Comparison of ENCODE assay signal across 8 mouse cellular contexts in genomic region chr16:23898840-23899239, GRCm38 (mm10). TPM values are rescaled to one million over a fixed set of nuclear protein-coding genes. Genes with fewer than 3 reads are reported as not detected.
DNase-seq lines count a peak whose midpoint lies in the region; ATAC-seq and TF ChIP-seq lines count a peak whose summit lies in the region.

No protein-coding gene starts in this region.

- peak overlapping the region; percentile 68 for H3K4me2 ChIP-seq in heart, embryonic 13.5 days
- H3K4me2 ChIP-seq in kidney, postnatal 0 days (ENCODE audit: low read length) = peak overlapping the region; percentile 54
- H3K4me2 ChIP-seq in liver, embryonic 11.5 days = peak overlapping the region; percentile 46

- no peaks in the 10 kb centered on the region for H3K36me3 ChIP-seq in heart, embryonic 13.5 days
- no peaks in the 10 kb centered on the region for H3K36me3 ChIP-seq in kidney, postnatal 0 days (ENCODE audit: insufficient read depth, low read length)
- H3K36me3 ChIP-seq in liver, embryonic 11.5 days (ENCODE audit: control insufficient read depth, insufficient read depth, low read length) = no peaks in the 10 kb centered on the region
- no peaks in the 10 kb centered on the region for H3K36me3 ChIP-seq in splenic B cell, adult 2 months (ENCODE audit: control insufficient read depth, insufficient read depth, low read length, poor library complexity, severe bottlenecking)

- no peak for TF ChIP-seq POLR2A in bone marrow, adult 2 months (IDR thresholded peaks at IDR 0.05; ENCODE audit: borderline replicate concordance, control insufficient read depth, low read depth, low read length)
- TF ChIP-seq POLR2A in embryonic fibroblast, embryonic 13.5 days (IDR thresholded peaks at IDR 0.05; ENCODE audit: low read depth, low read length) = no peak

- no peaks in the 10 kb centered on the region for H3K9me3 ChIP-seq in heart, embryonic 13.5 days
- H3K9me3 ChIP-seq in kidney, postnatal 0 days (replicated peaks; ENCODE audit: low read length) = no peaks in the 10 kb centered on the region
- no peaks in the 10 kb centered on the region for H3K9me3 ChIP-seq in liver, embryonic 11.5 days (ENCODE audit: control insufficient read depth, low read length)

- peak; percentile 76 for TF ChIP-seq CTCF in bone marrow, adult 2 months (IDR thresholded peaks at IDR 0.05; ENCODE audit: control insufficient read depth, insufficient read depth, low read length)
- TF ChIP-seq CTCF in embryonic fibroblast, embryonic 13.5 days (IDR thresholded peaks at IDR 0.05; ENCODE audit: borderline replicate concordance, insufficient read depth, low read length) = peak; percentile 62
- TF ChIP-seq CTCF in kidney, postnatal 0 days (IDR thresholded peaks at IDR 0.05; ENCODE audit: low read depth) = peak; percentile 87

- no peaks in the 10 kb centered on the region; the same call in 1 of the 2 replicates for H3K4me1 ChIP-seq in bone marrow, adult 2 months (ENCODE audit: control insufficient read depth, insufficient read depth, low read length)
- 0 out of 2 replicates have a peak, but pooled peaks cover 3% of the 10 kb centered on the region for H3K4me1 ChIP-seq in embryonic fibroblast, embryonic 13.5 days (ENCODE audit: control insufficient read depth, insufficient read depth, low read length)
- peaks cover 13% of the 10 kb centered on the region for H3K4me1 ChIP-seq in heart, embryonic 13.5 days
- H3K4me1 ChIP-seq in kidney, postnatal 0 days (replicated peaks; ENCODE audit: insufficient read depth, low read length) = no peaks in the 10 kb centered on the region
- no peaks in the 10 kb centered on the region for H3K4me1 ChIP-seq in liver, embryonic 11.5 days (replicated peaks; ENCODE audit: control insufficient read depth, insufficient read depth, low read length)

- no peak overlapping the region for H3K27ac ChIP-seq in bone marrow, adult 2 months (ENCODE audit: control insufficient read depth, insufficient read depth, low read depth, low read length, poor library complexity)
- H3K27ac ChIP-seq in embryonic fibroblast, embryonic 13.5 days (ENCODE audit: insufficient read depth, low read length) = no peak overlapping the region
- no peak overlapping the region for H3K27ac ChIP-seq in heart, embryonic 13.5 days (replicated peaks)
- H3K27ac ChIP-seq in kidney, postnatal 0 days = no peak overlapping the region
- no peak overlapping the region for H3K27ac ChIP-seq in liver, embryonic 11.5 days (ENCODE audit: low read depth, low read length)

- 7% methylated on average over 12 of the region's 12 CpGs for WGBS in bone marrow, adult 2 months
- 12% methylated on average over 12 of the region's 12 CpGs for WGBS in heart, embryonic 13.5 days
- WGBS in kidney, postnatal 0 days = 11% methylated on average over 12 of the region's 12 CpGs
- 14% methylated on average over 12 of the region's 12 CpGs for WGBS in liver, embryonic 11.5 days

- peak; percentile 62 for DNase-seq in 3134 (ENCODE audit: extremely low read depth, insufficient read length, low spot score)
- peak; percentile 91 for DNase-seq in kidney, postnatal 0 days (ENCODE audit: low spot score)
- DNase-seq in liver, embryonic 11.5 days (ENCODE audit: low spot score) = peak; percentile 60
- peak; percentile 79 for DNase-seq in naive thymus-derived CD4-positive, alpha-beta T cell, adult 2 months (ENCODE audit: low read depth)
- peak; percentile 78 for DNase-seq in splenic B cell, adult 2 months (ENCODE audit: low read depth, low spot score)

- peaks cover 36% of the 10 kb centered on the region for H3K27me3 ChIP-seq in heart, embryonic 13.5 days (replicated peaks)
- no peaks in the 10 kb centered on the region for H3K27me3 ChIP-seq in kidney, postnatal 0 days (ENCODE audit: insufficient read depth, low read length)
- H3K27me3 ChIP-seq in liver, embryonic 11.5 days (replicated peaks; ENCODE audit: control insufficient read depth, insufficient read depth, low read length) = no peaks in the 10 kb centered on the region
- no peaks in the 10 kb centered on the region for H3K27me3 ChIP-seq in splenic B cell, adult 2 months (ENCODE audit: control insufficient read depth, insufficient read depth, low read length, poor library complexity, severe bottlenecking)

- H3K4me3 ChIP-seq in bone marrow, adult 2 months (replicated peaks; ENCODE audit: control insufficient read depth, low read depth, low read length) = no peak overlapping the region
- no peak overlapping the region for H3K4me3 ChIP-seq in embryonic fibroblast, embryonic 13.5 days (ENCODE audit: insufficient read depth, low read length)
- peak overlapping the region; percentile 36; the same call in 1 of the 2 replicates for H3K4me3 ChIP-seq in heart, embryonic 13.5 days
- H3K4me3 ChIP-seq in kidney, postnatal 0 days (replicated peaks; ENCODE audit: low read depth, low read length) = no peak overlapping the region; the same call in 1 of the 2 replicates
- H3K4me3 ChIP-seq in liver, embryonic 11.5 days (ENCODE audit: low read depth, low read length) = no peak overlapping the region

- no peak for ATAC-seq in heart, embryonic 13.5 days (ENCODE audit: extremely low read depth, insufficient number of reproducible peaks, low FRiP score, low TSS enrichment)
- no peak; the same call in 1 of the 2 replicates for ATAC-seq in kidney, postnatal 0 days (replicated peaks; ENCODE audit: low FRiP score, low read depth)
- ATAC-seq in liver, embryonic 11.5 days (replicated peaks; ENCODE audit: low FRiP score) = no peak; the same call in 1 of the 2 replicates

- H3K9ac ChIP-seq in heart, embryonic 13.5 days = no peak overlapping the region
- H3K9ac ChIP-seq in kidney, postnatal 0 days (ENCODE audit: low read depth, low read length) = no peak overlapping the region
- no peak overlapping the region for H3K9ac ChIP-seq in liver, embryonic 11.5 days (ENCODE audit: low read depth, low read length)

RNA-seq across cellular contexts. Expression of gene Sst, which starts 8.1 kb away (rescaled TPM):
- polyA plus RNA-seq in bone marrow, adult 2 months (2011; ENCODE audit: insufficient read depth, insufficient read length, low replicate concordance, missing spikeins) = not detected in 2 replicates
- not detected in 2 replicates for polyA plus RNA-seq in embryonic fibroblast, embryonic 13.5 days (2011; ENCODE audit: insufficient read length, low read depth, missing spikeins)
- polyA plus RNA-seq in heart, embryonic 13.5 days (2015; fragmentation: Nextera tagmentation; extraction: Ambion mirVana) = 0.21 TPM in 1 of 2 replicates, not detected in the other
- polyA plus RNA-seq in kidney, postnatal 0 days (2015; fragmentation: Nextera tagmentation; extraction: Ambion mirVana) = not detected in 2 replicates
- 0.33 TPM in 1 of 2 replicates, not detected in the other for polyA plus RNA-seq in liver, embryonic 11.5 days (2014; fragmentation: Nextera tagmentation; extraction: Ambion mirVana)

RNA-seq across cellular contexts. Expression of gene Rtp2, which starts 33.4 kb away (rescaled TPM):
- polyA plus RNA-seq in bone marrow, adult 2 months (2011; ENCODE audit: insufficient read depth, insufficient read length, low replicate concordance, missing spikeins) = not detected in 2 replicates
- not detected in 2 replicates for polyA plus RNA-seq in embryonic fibroblast, embryonic 13.5 days (2011; ENCODE audit: insufficient read length, low read depth, missing spikeins)
- polyA plus RNA-seq in heart, embryonic 13.5 days (2015; fragmentation: Nextera tagmentation; extraction: Ambion mirVana) = not detected in 2 replicates
- not detected in 2 replicates for polyA plus RNA-seq in kidney, postnatal 0 days (2015; fragmentation: Nextera tagmentation; extraction: Ambion mirVana)
- polyA plus RNA-seq in liver, embryonic 11.5 days (2014; fragmentation: Nextera tagmentation; extraction: Ambion mirVana) = not detected in 2 replicates
